Mouse (Mus musculus) liver, embryonic 14.5 days (tissue): ENCODE results near the gene Tmem110. TPM values are rescaled to one million over a fixed set of nuclear protein-coding genes. Genes with fewer than 3 reads are reported as not detected.

Experiments
- ATAC-seq: fragments of 200-750 bp; cut with Nextera tagmentation; 2 replicates; pipeline ENCODE4 v1.8.0; 2017; ENCODE audit warnings: moderate number of reproducible peaks, mild to moderate bottlenecking, moderate library complexity; ENCODE audit not compliant: insufficient read depth
- DNase-seq, 3 experiments: peaks; one replicate each; pipeline ENCODE4 v3.0.0-alpha.2; 2012 to 2013; ENCODE audit warnings: low read depth in 3 of 3, low spot score in 3 of 3
- H3K27ac ChIP-seq: fragments of 300-500 bp; sonication (generic); 2 replicates; pipeline ENCODE4 v1.5.1; 2014; ENCODE audit warnings: moderate library complexity, mild to moderate bottlenecking, control low read depth, inconsistent platforms
- H3K27me3 ChIP-seq: fragments of 300-500 bp; sonication (generic); 2 replicates; pipeline ENCODE4 v1.6.1; 2014; ENCODE audit warnings: mild to moderate bottlenecking, low read length, moderate library complexity; ENCODE audit not compliant: control insufficient read depth, insufficient read depth
- H3K36me3 ChIP-seq: fragments of 300-500 bp; sonication (generic); replicated peaks from 2 replicates; pipeline ENCODE4 v1.6.1; 2014; ENCODE audit warnings: low read depth; ENCODE audit not compliant: control insufficient read depth, insufficient read depth
- H3K4me1 ChIP-seq, 2 experiments: fragments of 200-500 bp in 1 of 2; fragments of 300-500 bp in 1 of 2; sonication (generic) in 1 of 2; replicated peaks; 2 replicates each; pipeline ENCODE4 v1.6.1; 2012 to 2014; ENCODE audit warnings: antibody characterized with exemption in 1 of 2, inconsistent platforms in 1 of 2, low read length in 1 of 2; ENCODE audit not compliant: control insufficient read depth in 2 of 2, insufficient read depth in 2 of 2
- H3K4me2 ChIP-seq: fragments of 300-500 bp; sonication (generic); 2 replicates; pipeline ENCODE4 v1.6.1; 2014; ENCODE audit warnings: low read depth, mild to moderate bottlenecking, control low read depth, moderate library complexity
- H3K4me3 ChIP-seq, 2 experiments: fragments of 200-500 bp in 1 of 2; fragments of 300-500 bp in 1 of 2; sonication (generic) in 1 of 2; 2 replicates each; pipeline ENCODE4 v1.5.1; 2012 to 2014; ENCODE audit warnings: low read depth in 2 of 2, low read length in 2 of 2, mild to moderate bottlenecking in 2 of 2, control low read depth in 1 of 2, inconsistent platforms in 1 of 2, moderate library complexity in 1 of 2; ENCODE audit not compliant: insufficient read depth in 1 of 2
- H3K9ac ChIP-seq: fragments of 300-500 bp; sonication (generic); replicated peaks from 2 replicates; pipeline ENCODE4 v1.6.1; 2014; ENCODE audit warnings: mild to moderate bottlenecking, control low read depth, moderate library complexity
- H3K9me3 ChIP-seq: fragments of 300-500 bp; sonication (generic); 2 replicates; pipeline ENCODE4 v1.6.1; 2016; ENCODE audit warnings: low read length, mixed read lengths; ENCODE audit not compliant: control insufficient read depth
- CTCF ChIP-seq: IDR thresholded peaks from 2 replicates; pipeline ENCODE4 v1.5.1; 2016; ENCODE audit warnings: antibody characterized with exemption, low read depth, control low read depth
- EP300 ChIP-seq: IDR thresholded peaks from 2 replicates; pipeline ENCODE4 v1.6.1; 2016; ENCODE audit warnings: antibody characterized with exemption, low read depth
- WGBS: fragments of 180-500 bp; shearing (Covaris S2); extraction: QIAGEN DNeasy Blood & Tissue Kit; methylation state at CpG from one replicate; pipeline ENCODE4 v1.1.7; 2014; ENCODE audit not compliant: insufficient replicate concordance; 5-methylcytosine and 5-hydroxymethylcytosine counted together
- polyA plus RNA-seq, 2 experiments: library from polyadenylated mRNA; depleted of rRNA in 1 of 2; stranded (reverse) in 1 of 2; unstranded in 1 of 2; fragments of >200 nt; fragmentation: Nextera tagmentation in 1 of 2; extraction: Ambion mirVana in 1 of 2; gene quantifications; 2 replicates each; pipeline versions ENCODE4 v1.2.1 to v1.2.3; 2012 to 2014

The Tmem110 gene
- polyA plus RNA-seq, 2 experiments: 6.2 to 8.2 TPM

DNA sequence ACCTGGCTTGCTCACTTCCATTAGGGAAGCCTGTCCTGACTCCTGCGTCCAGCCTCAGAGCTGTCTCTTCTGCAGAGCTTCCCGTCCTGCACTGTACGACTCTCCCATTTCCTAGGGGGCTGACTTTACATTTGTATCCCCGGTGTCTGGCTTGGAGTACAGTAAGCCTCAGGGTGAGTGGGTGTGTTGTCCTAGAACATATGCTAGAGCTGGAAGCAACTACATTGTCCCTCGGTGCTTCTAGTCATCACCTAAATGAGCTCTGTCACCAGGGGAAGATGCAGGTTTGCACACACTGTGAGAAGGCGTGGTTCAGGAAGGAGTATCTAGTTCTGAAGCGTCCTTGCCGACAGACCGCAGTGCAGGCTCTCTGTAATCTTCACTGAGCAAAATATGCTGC is 37.0 kb downstream of the Tmem110 start:
- WGBS: 78% methylated on average over 9 of the region's 9 CpGs
- Histone ChIP-seq H3K27ac (no peak overlapping the region), H3K4me1 (peaks cover 0 to 3% of the 10 kb centered on the region in 2 experiments; a peak in 1 of 4 replicates), H3K27me3 (no peaks in the 10 kb centered on the region), H3K4me2 (no peak overlapping the region), H3K36me3 (no peaks in the 10 kb centered on the region), H3K9me3 (no peaks in the 10 kb centered on the region), H3K9ac (no peak overlapping the region), H3K4me3 (no peak overlapping the region)
- TF ChIP-seq CTCF (no peak), EP300 (no peak)
- DNase-seq (no peak), ATAC-seq (no peak)

DNA sequence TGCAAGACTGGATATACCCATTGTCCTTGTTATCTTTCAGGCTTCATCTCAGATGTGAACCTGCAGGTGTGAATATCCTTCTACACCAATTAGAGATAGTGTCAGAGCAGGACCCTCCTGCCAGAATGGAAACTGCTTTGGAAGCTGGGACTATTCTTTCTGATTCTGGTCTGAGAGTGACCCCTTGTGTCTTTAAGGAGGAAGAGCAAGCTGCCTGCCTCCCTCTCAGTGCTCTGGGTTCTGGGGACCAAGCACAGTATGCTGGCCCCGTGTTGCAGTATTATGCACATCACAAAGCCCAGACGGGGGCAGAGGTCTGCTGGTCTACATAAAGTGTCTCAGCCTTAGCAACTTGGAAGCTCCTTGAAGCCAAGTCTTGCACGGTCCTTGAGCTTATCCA is 39.9 kb downstream of the Tmem110 start:
- H3K9ac ChIP-seq: no peak overlapping the region
- 69% methylated on average over 3 of the region's 3 CpGs for WGBS
- no peak overlapping the region for H3K4me2 ChIP-seq
- no peaks in the 10 kb centered on the region for H3K9me3 ChIP-seq
- TF ChIP-seq EP300 (no peak), CTCF (peak; percentile 61)
- ATAC-seq: no peak
- no peaks in the 10 kb centered on the region for H3K36me3 ChIP-seq
- no peaks in the 10 kb centered on the region for H3K27me3 ChIP-seq
- H3K4me1 ChIP-seq: peaks cover 3 to 16% of the 10 kb centered on the region in 2 experiments; a peak in 1 of 4 replicates
- no peak overlapping the region for H3K4me3 ChIP-seq
- DNase-seq: no peak
- H3K27ac ChIP-seq: no peak overlapping the region

DNA sequence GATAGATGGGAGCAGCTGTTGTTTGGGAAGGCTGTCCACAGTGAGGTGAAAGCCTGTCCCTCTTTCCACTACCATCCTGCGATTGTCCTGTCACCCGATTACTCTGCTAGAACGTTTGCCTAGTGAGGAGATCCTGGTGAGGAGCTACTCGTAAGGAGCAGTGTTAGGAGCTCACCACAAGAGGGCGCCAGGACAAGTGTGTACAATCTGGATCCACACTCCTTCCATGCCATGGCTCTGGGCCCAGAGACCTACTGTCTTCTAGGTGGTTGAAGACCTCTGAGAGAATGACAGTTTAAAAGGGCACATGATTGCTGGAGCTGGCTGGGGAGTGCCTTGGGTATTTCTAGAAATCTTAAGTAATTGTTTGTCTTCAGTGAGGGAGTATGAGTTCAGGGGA is 41.7 kb downstream of the Tmem110 start:
- H3K9me3 ChIP-seq: no peaks in the 10 kb centered on the region

DNA sequence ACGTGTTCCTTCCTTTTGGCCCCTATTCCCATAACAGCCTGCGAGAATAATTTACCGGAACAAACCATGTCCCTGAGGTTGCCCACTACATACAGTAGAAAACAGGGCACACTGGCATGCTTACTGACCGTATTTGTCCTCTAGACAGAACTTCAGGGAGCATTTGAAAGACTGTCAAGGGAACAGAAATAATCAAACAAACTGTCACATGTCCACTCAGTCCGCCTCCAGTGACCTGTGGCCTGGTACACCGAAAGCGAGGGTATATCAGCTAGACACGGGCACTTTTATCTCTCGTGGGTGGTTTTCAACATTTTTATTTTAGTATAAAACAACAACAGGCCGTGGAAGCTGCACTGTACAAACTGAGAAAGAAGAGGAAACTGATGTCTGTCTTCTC is 43.4 kb downstream of the Tmem110 start:
- TF ChIP-seq EP300 (no peak), CTCF (no peak)

More for the DNA sequence above, 41.7 kb downstream of the Tmem110 start:
- H3K27me3 ChIP-seq: no peaks in the 10 kb centered on the region
- ATAC-seq (no peak), DNase-seq (peak; percentile 32 to 44 (median 34))
- H3K9ac ChIP-seq: no peak overlapping the region
- H3K27ac ChIP-seq: no peak overlapping the region
- H3K4me2 ChIP-seq: no peak overlapping the region
- peaks cover 3 to 12% of the 10 kb centered on the region in 2 experiments; a peak in 1 of 4 replicates for H3K4me1 ChIP-seq
- TF ChIP-seq EP300 (no peak), CTCF (peak; percentile 94)
- H3K36me3 ChIP-seq: no peaks in the 10 kb centered on the region
- H3K4me3 ChIP-seq: no peak overlapping the region
- WGBS: 21% methylated on average over 5 of the region's 5 CpGs

DNA sequence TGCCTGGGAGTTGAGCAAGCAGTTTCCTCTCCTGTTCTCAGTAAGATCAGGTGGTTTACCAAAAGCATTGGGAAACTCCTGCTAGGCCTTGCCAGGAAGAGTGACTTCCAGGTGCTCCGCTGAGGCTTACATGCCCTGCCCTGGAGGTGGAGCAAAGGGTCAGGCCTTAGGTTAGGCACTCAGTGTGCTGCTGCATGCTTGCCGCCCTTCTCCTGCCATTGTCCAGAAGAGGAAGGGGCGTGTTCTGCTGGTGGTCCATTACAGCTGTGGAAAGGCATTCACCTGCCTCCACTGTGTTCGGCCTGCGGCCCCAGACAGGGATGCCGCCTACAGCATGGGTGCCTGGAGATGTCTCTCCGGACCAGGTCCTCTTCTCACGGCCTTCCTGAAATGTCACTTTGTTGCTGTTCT is 44.0 kb downstream of the Tmem110 start:
- no peaks in the 10 kb centered on the region for H3K27me3 ChIP-seq
- ATAC-seq (0 out of 2 replicates have a peak, but pooled peaks have one; percentile 7), DNase-seq (no peak)
- WGBS: 75% methylated on average over 8 of the region's 8 CpGs
- H3K4me2 ChIP-seq: no peak overlapping the region
- H3K4me1 ChIP-seq: peaks cover 3 to 15% of the 10 kb centered on the region in 2 experiments; a peak in 2 of 4 replicates
- H3K36me3 ChIP-seq: no peaks in the 10 kb centered on the region; the same call in 1 of the 2 replicates
- H3K27ac ChIP-seq: no peak overlapping the region
- H3K4me3 ChIP-seq: no peak overlapping the region
- no peaks in the 10 kb centered on the region for H3K9me3 ChIP-seq
- TF ChIP-seq EP300 (no peak), CTCF (0 out of 2 replicates have a peak, but pooled peaks have one; percentile 4)
- no peak overlapping the region for H3K9ac ChIP-seq

More for the DNA sequence above, 43.4 kb downstream of the Tmem110 start:
- no peak overlapping the region for H3K4me3 ChIP-seq
- no peaks in the 10 kb centered on the region for H3K9me3 ChIP-seq
- no peaks in the 10 kb centered on the region; the same call in 1 of the 2 replicates for H3K36me3 ChIP-seq
- no peak overlapping the region for H3K4me2 ChIP-seq
- WGBS: 61% methylated on average over 10 of the region's 10 CpGs
- peaks cover 3 to 12% of the 10 kb centered on the region in 2 experiments; a peak in 1 of 4 replicates for H3K4me1 ChIP-seq
- ATAC-seq (0 out of 2 replicates have a peak, but pooled peaks have one; percentile 12), DNase-seq (no peak)
- H3K27ac ChIP-seq: no peak overlapping the region
- no peaks in the 10 kb centered on the region for H3K27me3 ChIP-seq
- no peak overlapping the region for H3K9ac ChIP-seq
